Mouse (Mus musculus) layer of hippocampus, adult 11-12 months (tissue): ENCODE results near the gene Kat8.

ENCODE experiments used
- DNase-seq: peaks from one replicate; pipeline ENCODE4 v3.0.0; 2022; ENCODE audit warnings: low spot score

Gene Kat8

GRCm38 (mm10) chr7:127897542-127897941 lies 14.8 kb upstream of the Kat8 start:
- no peak for DNase-seq

GRCm38 (mm10) chr7:127898179-127898956 lies 13.9 kb upstream of the Kat8 start:
- DNase-seq = no peak

GRCm38 (mm10) chr7:127899997-127900396 lies 12.3 kb upstream of the Kat8 start:
- no peak for DNase-seq

- DNase-seq = no peak
Measured at GRCm38 (mm10) chr7:127901772-127902171, 10.5 kb upstream of the Kat8 start.

GRCm38 (mm10) chr7:127903971-127904796 lies 8.1 kb upstream of the Kat8 start, which contains the start of gene Bckdk:
Gene Bckdk, plus strand, starts transcription at chr7:127904082.
- peak; percentile 83 for DNase-seq

GRCm38 (mm10) chr7:127907939-127908338 lies 4.4 kb upstream of the Kat8 start:
- no peak for DNase-seq

GRCm38 (mm10) chr7:127908656-127909055 lies 3.7 kb upstream of the Kat8 start:
- no peak for DNase-seq

GRCm38 (mm10) chr7:127912938-127913337 lies 622 bp downstream of the Kat8 start:
- DNase-seq = no peak

GRCm38 (mm10) chr7:127915293-127915692 lies 3.0 kb downstream of the Kat8 start:
- no peak for DNase-seq

- DNase-seq = no peak
Measured at GRCm38 (mm10) chr7:127918203-127918602, 5.9 kb downstream of the Kat8 start.

GRCm38 (mm10) chr7:127919290-127919689 lies 7.0 kb downstream of the Kat8 start:
- DNase-seq = no peak

- DNase-seq = no peak
Measured at GRCm38 (mm10) chr7:127921516-127921915, 9.2 kb downstream of the Kat8 start.

GRCm38 (mm10) chr7:127922451-127923275 lies 10.3 kb downstream of the Kat8 start:
- DNase-seq = no peak

- no peak for DNase-seq
Measured at GRCm38 (mm10) chr7:127923714-127924113, 11.4 kb downstream of the Kat8 start.

- no peak for DNase-seq
Measured at GRCm38 (mm10) chr7:127925252-127925651, 12.9 kb downstream of the Kat8 start.

- no peak for DNase-seq
Measured at GRCm38 (mm10) chr7:127926066-127926465, 13.8 kb downstream of the Kat8 start.

GRCm38 (mm10) chr7:127926846-127927245 lies 14.5 kb downstream of the Kat8 start:
- DNase-seq = no peak

- DNase-seq = no peak
Measured at GRCm38 (mm10) chr7:127927726-127928125, 15.4 kb downstream of the Kat8 start.

- DNase-seq = no peak
Measured at GRCm38 (mm10) chr7:127928596-127928995, 16.3 kb downstream of the Kat8 start.

- no peak for DNase-seq
Measured at GRCm38 (mm10) chr7:127929923-127930322, 17.6 kb downstream of the Kat8 start, which contains the start of gene Prss8. Gene Prss8, minus strand, starts transcription at chr7:127930104.

GRCm38 (mm10) chr7:127930636-127931035 lies 18.3 kb downstream of the Kat8 start:
- no peak for DNase-seq
